Mouse (Mus musculus) ES-Bruce4 (cell line): ENCODE data around the gene Rrbp1.

Experiments used
- CTCF ChIP-seq: IDR thresholded peaks from one replicate; pipeline ENCODE4 v1.8.1; 2011; ENCODE audit warnings: low read depth, low read length
- EP300 ChIP-seq: IDR thresholded peaks from 2 replicates; pipeline ENCODE4 v1.6.1; 2011; ENCODE audit warnings: low read depth, low read length; ENCODE audit not compliant: insufficient read depth
- POLR2A ChIP-seq: IDR thresholded peaks from one replicate; pipeline ENCODE4 v1.8.1; 2011; ENCODE audit warnings: low read length; ENCODE audit not compliant: insufficient read depth

GRCm38 (mm10) chr2:143955746-143956145 is 55.3 kb downstream of the Rrbp1 start:
- no peak for TF ChIP-seq EP300
- TF ChIP-seq CTCF = no peak
- no peak for TF ChIP-seq POLR2A
